Mouse (Mus musculus) ES-Bruce4 (cell line): ENCODE results near the gene Jam2. TPM values are rescaled to one million over a fixed set of nuclear protein-coding genes. Genes with fewer than 3 reads are reported as not detected.

Experiments
- H3K27ac ChIP-seq: 2 replicates; pipeline ENCODE4 v1.5.1; 2012; ENCODE audit warnings: low read length, inconsistent platforms; ENCODE audit not compliant: insufficient read depth
- H3K27me3 ChIP-seq: 2 replicates; pipeline ENCODE4 v1.6.1; 2012; ENCODE audit warnings: mild to moderate bottlenecking, low read length, inconsistent platforms; ENCODE audit not compliant: control insufficient read depth, poor library complexity, insufficient read depth, severe bottlenecking
- H3K36me3 ChIP-seq: 2 replicates; pipeline ENCODE4 v1.6.1; 2012; ENCODE audit warnings: inconsistent platforms, mild to moderate bottlenecking, low read length, moderate library complexity; ENCODE audit not compliant: control insufficient read depth, poor library complexity, insufficient read depth, severe bottlenecking
- H3K4me1 ChIP-seq: one replicate; pipeline ENCODE4 v1.8.1; 2011; ENCODE audit warnings: low read length; ENCODE audit not compliant: control insufficient read depth, insufficient read depth
- H3K4me3 ChIP-seq: 2 replicates; pipeline ENCODE4 v1.5.1; 2011; ENCODE audit warnings: low read depth, mild to moderate bottlenecking, low read length
- H3K9ac ChIP-seq: 2 replicates; pipeline ENCODE4 v1.6.1; 2012; ENCODE audit warnings: low read depth, mild to moderate bottlenecking, inconsistent platforms; ENCODE audit not compliant: poor library complexity, severe bottlenecking
- H3K9me3 ChIP-seq: replicated peaks from 2 replicates; pipeline ENCODE4 v1.6.1; 2012; ENCODE audit warnings: mild to moderate bottlenecking, low read length, inconsistent platforms; ENCODE audit not compliant: control insufficient read depth, poor library complexity, insufficient read depth, severe bottlenecking
- CTCF ChIP-seq: IDR thresholded peaks from one replicate; pipeline ENCODE4 v1.8.1; 2011; ENCODE audit warnings: low read depth, low read length
- EP300 ChIP-seq: IDR thresholded peaks from 2 replicates; pipeline ENCODE4 v1.6.1; 2011; ENCODE audit warnings: low read depth, low read length; ENCODE audit not compliant: insufficient read depth
- POLR2A ChIP-seq: IDR thresholded peaks from one replicate; pipeline ENCODE4 v1.8.1; 2011; ENCODE audit warnings: low read length; ENCODE audit not compliant: insufficient read depth
- polyA plus RNA-seq: library from polyadenylated mRNA; stranded (reverse); fragments of >200 nt; gene quantifications from 2 replicates; pipeline ENCODE4 v1.2.4, GENCODE M21; 2011; ENCODE audit warnings: low read depth; ENCODE audit not compliant: missing spikeins, insufficient read depth, insufficient read length

Gene Jam2
- polyA plus RNA-seq, 1 experiment = 43.5 TPM

- Histone ChIP-seq H3K4me1 (no peaks in the 10 kb centered on the region), H3K27me3 (no peaks in the 10 kb centered on the region), H3K4me3 (no peak overlapping the region), H3K36me3 (peaks cover 52% of the 10 kb centered on the region), H3K27ac (no peak overlapping the region), H3K9ac (no peak overlapping the region), H3K9me3 (peaks cover 6% of the 10 kb centered on the region; the same call in 1 of the 2 replicates)
- TF ChIP-seq EP300 = no peak
- no peak for TF ChIP-seq POLR2A
- TF ChIP-seq CTCF = no peak
Observed at GRCm38 (mm10) chr16:84806175-84806574, 32.3 kb downstream of the Jam2 start.

DNA sequence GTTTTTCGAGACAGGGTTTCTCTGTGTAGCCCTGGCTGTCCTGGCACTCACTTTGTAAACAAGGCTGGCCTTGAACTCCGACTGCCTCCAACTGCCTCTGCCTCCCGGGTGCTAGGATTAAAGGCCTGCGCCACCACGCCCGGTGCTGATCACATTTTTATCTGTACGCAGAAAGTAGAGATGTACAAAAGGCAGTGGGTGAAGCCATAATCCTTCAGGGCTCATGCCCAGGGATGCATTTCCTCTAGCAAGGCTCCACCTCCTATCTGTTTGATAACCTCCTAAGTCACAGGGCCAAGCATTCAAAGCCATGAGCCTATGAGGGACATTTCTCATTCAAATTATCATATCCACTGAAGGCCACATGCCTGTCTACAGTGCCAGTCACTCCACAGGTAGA, 34.0 kb downstream of the Jam2 start:
- peaks cover 6% of the 10 kb centered on the region; the same call in 1 of the 2 replicates for H3K9me3 ChIP-seq
- no peak for TF ChIP-seq CTCF
- no peak for TF ChIP-seq POLR2A
- TF ChIP-seq EP300 = no peak
- no peak overlapping the region for H3K27ac ChIP-seq
- no peak overlapping the region for H3K4me3 ChIP-seq
- no peaks in the 10 kb centered on the region for H3K4me1 ChIP-seq
- H3K36me3 ChIP-seq = peaks cover 50% of the 10 kb centered on the region
- H3K27me3 ChIP-seq = no peaks in the 10 kb centered on the region
- no peak overlapping the region for H3K9ac ChIP-seq

- no peak overlapping the region for H3K9ac ChIP-seq
- TF ChIP-seq EP300 (no peak), POLR2A (no peak), CTCF (no peak)
- H3K4me1 ChIP-seq = no peaks in the 10 kb centered on the region
- peaks cover 42% of the 10 kb centered on the region for H3K36me3 ChIP-seq
- peaks cover 6% of the 10 kb centered on the region; the same call in 1 of the 2 replicates for H3K9me3 ChIP-seq
- no peak overlapping the region for H3K27ac ChIP-seq
- no peaks in the 10 kb centered on the region for H3K27me3 ChIP-seq
- no peak overlapping the region for H3K4me3 ChIP-seq
Observed at GRCm38 (mm10) chr16:84810254-84810653, 36.3 kb downstream of the Jam2 start.

- Histone ChIP-seq H3K36me3 (peaks cover 30% of the 10 kb centered on the region), H3K4me3 (no peak overlapping the region), H3K27me3 (no peaks in the 10 kb centered on the region), H3K9ac (no peak overlapping the region), H3K9me3 (no peaks in the 10 kb centered on the region), H3K4me1 (no peaks in the 10 kb centered on the region), H3K27ac (no peak overlapping the region)
- TF ChIP-seq CTCF = no peak
- no peak for TF ChIP-seq EP300
- TF ChIP-seq POLR2A = no peak
Observed at GRCm38 (mm10) chr16:84813852-84814251, 39.9 kb downstream of the Jam2 start.

GRCm38 (mm10) chr16:84814511-84814910, 40.6 kb downstream of the Jam2 start:
- no peak overlapping the region for H3K4me3 ChIP-seq
- H3K9ac ChIP-seq = no peak overlapping the region
- H3K27ac ChIP-seq = no peak overlapping the region
- TF ChIP-seq EP300 = no peak
- TF ChIP-seq CTCF = no peak
- TF ChIP-seq POLR2A = no peak
- no peaks in the 10 kb centered on the region for H3K27me3 ChIP-seq
- no peaks in the 10 kb centered on the region for H3K4me1 ChIP-seq
- H3K9me3 ChIP-seq = no peaks in the 10 kb centered on the region
- H3K36me3 ChIP-seq = peaks cover 27% of the 10 kb centered on the region

- Histone ChIP-seq H3K9ac (no peak overlapping the region), H3K36me3 (peaks cover 22% of the 10 kb centered on the region; the same call in 1 of the 2 replicates), H3K9me3 (no peaks in the 10 kb centered on the region), H3K27me3 (no peaks in the 10 kb centered on the region), H3K4me3 (no peak overlapping the region), H3K4me1 (no peaks in the 10 kb centered on the region), H3K27ac (no peak overlapping the region)
- TF ChIP-seq POLR2A = no peak
- TF ChIP-seq EP300 = no peak
- TF ChIP-seq CTCF = no peak
Observed at GRCm38 (mm10) chr16:84817423-84817822, 43.5 kb downstream of the Jam2 start.

- no peak overlapping the region for H3K9ac ChIP-seq
- TF ChIP-seq EP300 (no peak), POLR2A (no peak)
- H3K4me1 ChIP-seq = no peaks in the 10 kb centered on the region
- no peaks in the 10 kb centered on the region for H3K27me3 ChIP-seq
- peaks cover 61% of the 10 kb centered on the region for H3K36me3 ChIP-seq
- H3K4me3 ChIP-seq = no peak overlapping the region
- peak overlapping the region; percentile 75 for H3K27ac ChIP-seq
- no peaks in the 10 kb centered on the region for H3K9me3 ChIP-seq
Observed at GRCm38 (mm10) chr16:84825009-84825408, 51.1 kb downstream of the Jam2 start.
